Mouse (Mus musculus) colon, adult 2 months (tissue): ENCODE measurements around the gene Magee2. TPM values are rescaled to one million over a fixed set of nuclear protein-coding genes. Genes with fewer than 3 reads are reported as not detected.

Experiments
- polyA plus RNA-seq: library from polyadenylated mRNA; depleted of rRNA; stranded (reverse); fragments of >200 nt; gene quantifications from 2 replicates; pipeline ENCODE4 v1.2.3, GENCODE M21; 2012; rRNA removed

Magee2 gene
- 0.12 and 0.19 TPM in 2 replicates for polyA plus RNA-seq

GRCm38 (mm10) chrX:104856751-104857341, at the start of gene Magee2:
Magee2 (minus strand) TSS chrX:104857267.

Other genes with a start within 250 kb of the Magee2 start
- 0.49 and 0.54 TPM in 2 replicates for gene Zdhhc15, start 186.2 kb downstream of the Magee2 start, polyA plus RNA-seq
- 5.6 and 6.9 TPM in 2 replicates for gene Pbdc1, start 222.5 kb upstream of the Magee2 start, polyA plus RNA-seq